Mouse (Mus musculus) intestine, embryonic 16.5 days (tissue): ENCODE measurements at regions not wholly inside any gene's neighbourhood (a gene's known extent, or its start where the extent isn't known, plus 50 kb on each side); places are given as distances from the start of the nearest gene placed in this dataset.

Experiments used
- ATAC-seq: fragments of 200-750 bp; cut with Nextera tagmentation; 2 replicates; pipeline ENCODE4 v1.8.0; 2017; ENCODE audit warnings: moderate TSS enrichment, moderate library complexity
- H3K27ac ChIP-seq: fragments of 300-500 bp; sonication (generic); 2 replicates; pipeline ENCODE4 v1.5.1; 2014; ENCODE audit warnings: mild to moderate bottlenecking, low read length
- H3K27me3 ChIP-seq: fragments of 300-500 bp; sonication (generic); replicated peaks from 2 replicates; pipeline ENCODE4 v1.6.1; 2014; ENCODE audit warnings: low read length, control low read depth, mixed read lengths; ENCODE audit not compliant: control insufficient read depth, insufficient read depth
- H3K36me3 ChIP-seq: fragments of 300-500 bp; sonication (generic); 2 replicates; pipeline ENCODE4 v1.6.1; 2014; ENCODE audit warnings: low read length, control low read depth; ENCODE audit not compliant: control insufficient read depth, insufficient read depth
- H3K4me1 ChIP-seq: fragments of 300-500 bp; sonication (generic); 2 replicates; pipeline ENCODE4 v1.6.1; 2014; ENCODE audit warnings: low read length, control low read depth, mixed read lengths; ENCODE audit not compliant: control insufficient read depth, insufficient read depth
- H3K4me2 ChIP-seq: fragments of 300-500 bp; sonication (generic); 2 replicates; pipeline ENCODE4 v1.6.1; 2014; ENCODE audit warnings: low read depth, low read length, control low read depth
- H3K4me3 ChIP-seq: fragments of 300-500 bp; sonication (generic); 2 replicates; pipeline ENCODE4 v1.5.1; 2014; ENCODE audit warnings: mild to moderate bottlenecking, low read length
- H3K9ac ChIP-seq: fragments of 300-500 bp; sonication (generic); 2 replicates; pipeline ENCODE4 v1.6.1; 2014; ENCODE audit warnings: low read depth, low read length
- H3K9me3 ChIP-seq: fragments of 300-500 bp; sonication (generic); 2 replicates; pipeline ENCODE4 v1.6.1; 2016; ENCODE audit warnings: low read length, control low read depth; ENCODE audit not compliant: control insufficient read depth
- WGBS: fragments of 180-500 bp; shearing (Covaris S2); extraction: QIAGEN DNeasy Blood & Tissue Kit; methylation state at CpG from one replicate; pipeline ENCODE4 v1.1.7; 2014; 5-methylcytosine and 5-hydroxymethylcytosine counted together

DNA sequence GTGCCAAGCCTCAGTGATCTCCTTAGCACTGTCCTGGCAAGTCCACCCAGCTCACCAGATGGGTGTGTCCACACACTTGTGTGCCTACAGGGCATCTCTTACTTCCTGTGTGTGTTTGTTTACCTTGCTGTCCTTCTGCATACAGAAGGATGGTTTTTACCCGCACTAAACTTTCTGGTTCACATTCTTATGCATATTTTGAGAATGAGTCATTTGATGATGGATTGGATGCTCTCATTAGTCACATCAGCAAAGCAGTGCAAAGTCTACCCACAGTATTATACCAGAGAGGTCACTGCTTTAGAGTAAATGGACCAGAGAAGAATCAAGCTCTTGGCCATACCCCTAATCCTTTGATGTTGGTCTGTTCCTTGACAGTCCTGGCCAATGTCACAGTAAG is 308.5 kb upstream of the Adamts16 start:
- Histone ChIP-seq H3K27ac (no peak overlapping the region), H3K9ac (no peak overlapping the region), H3K4me1 (no peaks in the 10 kb centered on the region), H3K4me3 (no peak overlapping the region), H3K9me3 (no peaks in the 10 kb centered on the region), H3K36me3 (no peaks in the 10 kb centered on the region), H3K4me2 (no peak overlapping the region), H3K27me3 (no peaks in the 10 kb centered on the region)
- ATAC-seq, result no peak
- 19% methylated on average over 1 of the region's 1 CpGs for WGBS

DNA sequence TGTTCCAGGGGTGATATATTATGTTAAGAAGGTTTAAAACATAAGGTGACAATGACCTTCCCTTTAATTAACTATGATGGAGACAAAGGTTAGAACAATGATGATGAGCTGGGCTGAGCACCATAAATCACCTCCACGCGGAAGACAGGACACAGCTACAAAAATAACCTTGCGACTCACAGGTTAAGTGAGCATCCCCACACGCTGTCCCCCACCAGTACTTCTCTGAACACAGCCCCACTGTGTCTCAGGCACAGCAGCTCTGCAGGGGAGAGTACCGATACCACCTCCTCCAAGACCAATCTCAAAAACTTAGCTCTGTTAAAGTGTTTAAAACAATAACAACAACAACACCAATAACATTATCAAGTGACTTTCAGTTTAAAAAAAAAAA is 307.7 kb upstream of the Adamts16 start:
- Histone ChIP-seq H3K9ac (no peak overlapping the region), H3K27me3 (no peaks in the 10 kb centered on the region), H3K4me2 (no peak overlapping the region), H3K4me3 (no peak overlapping the region), H3K36me3 (no peaks in the 10 kb centered on the region), H3K9me3 (no peaks in the 10 kb centered on the region), H3K4me1 (no peaks in the 10 kb centered on the region), H3K27ac (no peak overlapping the region)
- ATAC-seq, result no peak
- WGBS, result 45% methylated on average over 5 of the region's 5 CpGs

DNA sequence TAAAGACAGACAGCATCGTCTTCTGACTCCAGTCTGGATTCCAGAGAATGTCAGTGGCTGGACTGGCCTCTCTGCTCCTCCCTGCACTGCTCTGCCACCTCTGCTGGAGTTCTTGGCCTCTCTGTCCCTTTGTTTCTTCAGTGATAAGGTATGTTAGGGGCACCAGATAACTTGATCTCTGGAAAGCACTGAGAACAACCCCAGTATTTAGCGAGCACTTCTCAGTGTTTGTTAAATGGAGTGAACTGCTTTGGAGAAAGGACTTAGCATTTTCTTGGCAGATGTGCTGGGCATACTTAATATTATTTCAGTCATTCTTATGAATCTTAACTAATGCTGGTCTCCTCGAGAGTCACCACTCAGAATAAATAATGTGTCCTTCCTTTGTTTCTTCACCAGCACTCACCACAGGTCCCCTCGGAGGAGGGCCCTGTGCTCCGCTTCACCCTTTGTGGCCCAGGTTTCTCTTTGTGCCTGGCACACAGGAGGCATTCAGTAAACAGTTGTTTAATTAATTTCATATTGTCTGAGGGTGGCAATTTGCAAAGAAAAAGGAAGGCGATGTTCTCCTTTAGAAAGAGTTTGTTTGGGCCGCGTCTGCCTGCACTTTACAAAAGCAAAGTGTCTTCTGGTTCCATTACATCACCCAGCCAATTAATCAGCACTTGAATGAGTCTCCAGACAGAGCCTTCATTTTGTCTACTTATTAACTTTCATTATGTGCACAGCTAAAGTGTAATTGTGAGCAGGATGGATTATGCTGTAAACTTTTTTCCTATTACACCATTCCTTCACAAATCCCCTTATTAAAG is 307.1 kb upstream of the Adamts16 start:
- Histone ChIP-seq H3K4me2 (no peak overlapping the region), H3K27me3 (no peaks in the 10 kb centered on the region), H3K4me1 (no peaks in the 10 kb centered on the region), H3K9ac (no peak overlapping the region), H3K9me3 (no peaks in the 10 kb centered on the region), H3K36me3 (no peaks in the 10 kb centered on the region), H3K27ac (no peak overlapping the region), H3K4me3 (no peak overlapping the region)
- ATAC-seq, result no peak
- WGBS, result 33% methylated on average over 8 of the region's 8 CpGs

DNA sequence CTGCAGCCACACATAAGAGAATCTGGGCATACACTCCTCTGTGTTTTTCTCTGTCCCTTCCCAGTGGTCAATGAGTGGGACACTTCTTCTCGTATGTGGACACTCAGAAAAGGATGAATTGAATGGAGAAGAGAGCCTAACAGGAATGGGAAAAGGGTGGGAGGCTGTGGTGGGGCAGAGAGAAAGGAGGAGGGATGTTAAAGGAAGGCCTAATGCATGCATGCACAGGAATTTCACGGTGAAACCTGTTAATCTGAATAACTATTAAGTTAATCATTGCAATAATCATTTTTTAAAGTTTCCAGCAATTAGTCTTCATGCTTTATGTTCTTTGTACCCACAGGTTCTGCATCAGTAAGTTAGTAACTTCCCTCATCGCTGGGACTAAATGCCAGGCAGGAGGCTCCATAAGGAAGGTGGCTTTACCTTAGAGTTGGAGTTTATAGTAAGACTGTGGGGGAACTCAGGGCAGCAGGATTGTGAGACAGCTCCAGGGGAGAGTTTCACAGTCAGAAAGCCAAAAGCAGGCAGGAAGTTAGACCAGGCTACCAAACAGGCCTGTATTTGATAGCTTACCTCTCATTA is 305.3 kb upstream of the Adamts16 start:
- no peak overlapping the region for H3K4me2 ChIP-seq
- ATAC-seq, result no peak
- H3K27ac ChIP-seq, result no peak overlapping the region
- H3K9ac ChIP-seq, result no peak overlapping the region
- no peaks in the 10 kb centered on the region for H3K9me3 ChIP-seq
- no peaks in the 10 kb centered on the region for H3K36me3 ChIP-seq
- no peak overlapping the region for H3K4me3 ChIP-seq
- H3K27me3 ChIP-seq, result no peaks in the 10 kb centered on the region
- H3K4me1 ChIP-seq, result no peaks in the 10 kb centered on the region
- WGBS, result 67% methylated on average over 3 of the region's 3 CpGs

DNA sequence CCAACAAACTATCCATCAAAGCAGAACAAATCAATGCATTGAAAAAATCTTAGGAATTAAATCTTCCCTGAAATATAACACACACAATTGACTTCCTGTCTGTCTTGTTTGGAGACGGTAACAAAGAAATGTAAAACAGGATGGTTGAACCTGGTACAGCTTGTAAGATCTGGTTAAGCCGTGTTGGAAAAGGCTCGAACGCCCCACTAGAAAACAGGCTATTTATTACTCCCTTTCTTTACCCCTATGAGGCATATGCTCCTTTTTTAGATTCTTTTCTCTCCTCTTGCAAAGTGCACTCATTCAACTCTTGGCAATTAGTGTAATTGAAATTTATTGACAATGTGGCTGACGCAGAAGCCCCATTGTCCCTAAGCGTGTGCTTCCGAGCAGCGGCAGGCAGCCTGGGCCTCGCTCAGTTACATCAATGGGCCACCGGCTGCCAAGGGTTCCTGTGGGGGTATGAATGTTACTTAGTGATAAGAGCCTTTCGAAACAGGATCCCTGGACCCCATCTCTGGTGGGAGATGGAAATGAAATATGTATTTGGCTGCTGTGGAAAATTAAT is 297.2 kb upstream of the Adamts16 start:
- Histone ChIP-seq H3K27ac (no peak overlapping the region), H3K27me3 (no peaks in the 10 kb centered on the region), H3K9ac (no peak overlapping the region), H3K4me3 (no peak overlapping the region), H3K4me2 (no peak overlapping the region), H3K4me1 (no peaks in the 10 kb centered on the region), H3K9me3 (no peaks in the 10 kb centered on the region), H3K36me3 (no peaks in the 10 kb centered on the region)
- no peak for ATAC-seq
- 78% methylated on average over 11 of the region's 11 CpGs for WGBS

DNA sequence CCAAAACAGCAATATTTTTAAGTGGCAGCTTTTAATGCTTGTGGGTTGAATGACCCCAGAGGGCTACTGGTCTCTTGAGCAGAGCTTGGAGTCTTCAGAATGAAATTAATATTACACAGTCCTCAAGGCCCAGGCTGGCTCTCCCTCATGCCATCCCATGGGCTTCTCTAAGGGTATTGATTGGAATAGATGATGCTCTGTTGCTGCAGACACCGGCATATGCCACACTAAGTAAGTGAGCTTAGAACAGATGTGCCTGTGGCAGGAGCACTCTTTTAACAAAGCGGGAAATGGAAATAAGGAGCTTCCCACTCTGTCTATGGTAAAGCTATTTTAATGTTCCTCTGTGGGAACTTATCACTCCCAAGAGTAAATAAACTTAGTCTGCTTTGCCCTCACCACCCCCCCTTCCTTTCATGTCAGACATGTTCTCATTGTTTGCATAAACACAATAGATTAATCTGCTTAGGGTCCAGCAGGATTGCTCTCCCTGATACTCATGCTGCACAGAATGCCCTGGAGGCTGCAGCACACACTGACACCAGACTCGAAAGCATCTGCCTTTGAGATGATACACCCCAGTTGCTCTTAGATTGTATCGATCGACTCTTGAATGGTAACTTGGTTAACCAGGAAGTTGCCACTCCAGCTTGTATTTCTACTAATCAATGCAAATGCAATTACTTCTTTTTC is 294.5 kb upstream of the Adamts16 start:
- Histone ChIP-seq H3K9me3 (no peaks in the 10 kb centered on the region), H3K27me3 (no peaks in the 10 kb centered on the region), H3K27ac (no peak overlapping the region), H3K36me3 (no peaks in the 10 kb centered on the region), H3K4me1 (no peaks in the 10 kb centered on the region), H3K4me2 (no peak overlapping the region), H3K9ac (no peak overlapping the region), H3K4me3 (no peak overlapping the region)
- ATAC-seq, result no peak
- 56% methylated on average over 5 of the region's 5 CpGs for WGBS

DNA sequence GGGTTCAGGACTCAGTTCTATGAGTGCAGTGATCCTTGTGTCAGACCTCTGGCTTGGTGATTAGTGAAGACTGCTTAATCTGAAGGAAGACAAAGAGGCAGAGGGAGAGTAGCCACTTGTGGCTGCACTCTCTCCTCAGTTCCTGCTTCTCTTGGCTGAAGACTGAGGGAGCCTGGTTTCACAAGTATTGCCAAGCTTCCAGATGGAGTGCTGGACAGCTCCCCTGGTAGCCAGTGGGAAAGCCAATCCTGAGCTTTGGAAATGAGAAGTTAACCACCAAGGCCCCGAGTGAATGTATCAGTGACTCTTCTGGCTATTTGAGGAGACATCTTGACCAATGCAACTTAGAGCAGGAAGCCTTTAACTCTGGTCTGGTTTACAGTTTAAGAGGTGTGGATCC is 279.9 kb upstream of the Adamts16 start:
- H3K9me3 ChIP-seq, result no peaks in the 10 kb centered on the region
- no peak overlapping the region for H3K4me2 ChIP-seq
- no peak overlapping the region for H3K27ac ChIP-seq
- H3K36me3 ChIP-seq, result no peaks in the 10 kb centered on the region
- no peak overlapping the region for H3K4me3 ChIP-seq
- H3K27me3 ChIP-seq, result no peaks in the 10 kb centered on the region
- no peaks in the 10 kb centered on the region for H3K4me1 ChIP-seq
- 8% methylated on average over 1 of the region's 1 CpGs for WGBS
- H3K9ac ChIP-seq, result no peak overlapping the region
- no peak for ATAC-seq

DNA sequence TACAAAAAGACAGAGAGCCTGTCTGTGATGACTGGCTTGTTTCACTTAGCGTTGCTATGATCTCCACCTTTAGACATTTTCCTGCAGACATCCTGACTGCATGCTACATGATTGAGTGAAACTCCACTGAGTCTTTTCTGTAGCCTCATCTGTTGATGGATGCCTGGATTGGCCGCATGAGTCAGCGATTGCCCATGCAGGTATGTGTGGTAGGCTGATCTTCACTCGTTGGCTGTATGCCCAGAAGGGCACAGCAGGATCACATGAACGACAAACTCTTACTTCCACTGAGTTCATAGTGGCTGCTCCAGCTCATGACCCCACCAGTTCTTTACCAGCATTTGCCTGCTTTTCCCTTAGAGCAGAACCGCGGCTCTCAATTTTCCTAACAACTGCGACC is 266.6 kb upstream of the Adamts16 start:
- Histone ChIP-seq H3K36me3 (no peaks in the 10 kb centered on the region), H3K4me2 (no peak overlapping the region), H3K27ac (no peak overlapping the region), H3K4me3 (no peak overlapping the region), H3K9ac (no peak overlapping the region), H3K4me1 (no peaks in the 10 kb centered on the region), H3K27me3 (no peaks in the 10 kb centered on the region), H3K9me3 (no peaks in the 10 kb centered on the region)
- no peak for ATAC-seq
- WGBS, result 85% methylated on average over 8 of the region's 8 CpGs

DNA sequence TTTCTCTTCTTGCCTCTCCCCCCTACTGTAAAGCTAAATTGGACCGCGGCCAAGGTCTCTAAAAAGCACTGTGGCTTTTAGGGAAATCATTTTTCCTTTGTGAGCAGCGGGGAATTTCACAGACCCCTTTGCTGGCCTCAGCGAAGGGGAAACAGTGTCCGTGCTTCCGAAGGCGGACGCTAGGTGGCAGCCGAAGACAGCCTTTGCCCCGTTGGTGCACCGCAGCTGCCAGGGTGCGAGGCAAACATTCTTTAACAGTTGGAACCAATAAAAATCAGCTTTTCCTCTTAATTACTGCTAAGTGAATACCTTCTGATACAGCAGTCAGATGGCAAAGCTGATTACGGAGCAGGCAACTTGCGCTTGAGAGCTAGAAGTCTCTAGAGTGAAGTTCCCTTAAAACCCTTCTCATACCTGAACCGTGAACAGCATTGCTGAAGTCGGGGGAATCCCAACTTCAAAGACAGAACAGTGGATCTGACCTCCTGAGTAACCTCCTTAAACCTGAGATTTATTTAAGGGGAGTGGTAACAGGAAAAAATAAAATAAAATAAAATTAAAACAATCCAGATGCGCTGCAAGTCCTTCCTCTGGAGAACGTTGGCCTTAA is 263.7 kb upstream of the Adamts16 start:
- H3K27ac ChIP-seq, result no peak overlapping the region
- H3K36me3 ChIP-seq, result no peaks in the 10 kb centered on the region
- H3K4me1 ChIP-seq, result no peaks in the 10 kb centered on the region
- H3K27me3 ChIP-seq, result no peaks in the 10 kb centered on the region
- H3K4me3 ChIP-seq, result peak overlapping the region; percentile 35
- peak overlapping the region; percentile 48; the same call in 1 of the 2 replicates for H3K9ac ChIP-seq
- no peaks in the 10 kb centered on the region for H3K9me3 ChIP-seq
- peak overlapping the region; percentile 53 for H3K4me2 ChIP-seq
- 15% methylated on average over 18 of the region's 18 CpGs for WGBS
- no peak for ATAC-seq
